Mouse (Mus musculus) hindbrain, embryonic 16.5 days (tissue): ENCODE measurements around the gene Gli3. TPM values are rescaled to one million over a fixed set of nuclear protein-coding genes. Genes with fewer than 3 reads are reported as not detected.

ENCODE experiments used
- ATAC-seq: fragments of 200-750 bp; cut with Nextera tagmentation; 2 replicates; pipeline ENCODE4 v1.8.0; 2017; ENCODE audit warnings: moderate TSS enrichment, moderate library complexity
- H3K27ac ChIP-seq: fragments of 300-500 bp; sonication (generic); 2 replicates; pipeline ENCODE4 v1.5.1; 2014; ENCODE audit warnings: low read depth, mild to moderate bottlenecking, control low read depth, low read length, moderate library complexity
- H3K27me3 ChIP-seq: fragments of 300-500 bp; sonication (generic); replicated peaks from 2 replicates; pipeline ENCODE4 v1.6.1; 2014; ENCODE audit warnings: low read length; ENCODE audit not compliant: control insufficient read depth, insufficient read depth
- H3K36me3 ChIP-seq: fragments of 300-500 bp; sonication (generic); 2 replicates; pipeline ENCODE4 v1.6.1; 2014; ENCODE audit warnings: mild to moderate bottlenecking, low read length, moderate library complexity, mixed read lengths; ENCODE audit not compliant: control insufficient read depth, insufficient read depth
- H3K4me1 ChIP-seq: fragments of 300-500 bp; sonication (generic); 2 replicates; pipeline ENCODE4 v1.6.1; 2014; ENCODE audit warnings: low read depth, low read length; ENCODE audit not compliant: control insufficient read depth, insufficient read depth
- H3K4me2 ChIP-seq: fragments of 300-500 bp; sonication (generic); 2 replicates; pipeline ENCODE4 v1.6.1; 2014; ENCODE audit warnings: mild to moderate bottlenecking, low read length, control low read depth, moderate library complexity
- H3K4me3 ChIP-seq: fragments of 300-500 bp; sonication (generic); 2 replicates; pipeline ENCODE4 v1.5.1; 2014; ENCODE audit warnings: mild to moderate bottlenecking, low read length, control low read depth, moderate library complexity
- H3K9ac ChIP-seq: fragments of 300-500 bp; sonication (generic); 2 replicates; pipeline ENCODE4 v1.6.1; 2014; ENCODE audit warnings: low read depth, mild to moderate bottlenecking, control low read depth, low read length, moderate library complexity
- H3K9me3 ChIP-seq: fragments of 300-500 bp; sonication (generic); 2 replicates; pipeline ENCODE4 v1.6.1; 2014; ENCODE audit warnings: mild to moderate bottlenecking, low read length, moderate library complexity; ENCODE audit not compliant: control insufficient read depth
- WGBS: fragments of 180-500 bp; shearing (Covaris S2); extraction: QIAGEN DNeasy Blood & Tissue Kit; methylation state at CpG from one replicate; pipeline ENCODE4 v1.1.7; 2014; 5-methylcytosine and 5-hydroxymethylcytosine counted together
- polyA plus RNA-seq: library from polyadenylated mRNA; unstranded; fragments of >200 nt; fragmentation: Nextera tagmentation; extraction: Ambion mirVana; gene quantifications from 2 replicates; pipeline ENCODE4 v1.2.1, GENCODE M21; 2015

Gene Gli3
- polyA plus RNA-seq, 1 experiment from 2014 or later = 2.9 TPM

GRCm38 (mm10) chr13:15461926-15462325 lies 1.1 kb upstream of the Gli3 start:
- H3K27me3 ChIP-seq = peaks cover 11% of the 10 kb centered on the region
- H3K36me3 ChIP-seq = no peaks in the 10 kb centered on the region
- no peaks in the 10 kb centered on the region for H3K9me3 ChIP-seq
- H3K27ac ChIP-seq = no peak overlapping the region
- no peak overlapping the region for H3K4me3 ChIP-seq
- no peak overlapping the region for H3K9ac ChIP-seq
- H3K4me2 ChIP-seq = peak overlapping the region; percentile 11
- no peak for ATAC-seq
- WGBS = 20% methylated on average over 7 of the region's 7 CpGs
- peaks cover 16% of the 10 kb centered on the region for H3K4me1 ChIP-seq

- no peaks in the 10 kb centered on the region for H3K36me3 ChIP-seq
- H3K4me1 ChIP-seq = peaks cover 16% of the 10 kb centered on the region
- H3K27ac ChIP-seq = peak overlapping the region; percentile 75
- 1% methylated on average over 48 of the region's 70 CpGs for WGBS
- H3K4me2 ChIP-seq = peak overlapping the region; percentile 97
- H3K9me3 ChIP-seq = no peaks in the 10 kb centered on the region
- H3K9ac ChIP-seq = peak overlapping the region; percentile 72
- ATAC-seq = peak; percentile 76
- H3K27me3 ChIP-seq = peaks cover 11% of the 10 kb centered on the region
- peak overlapping the region; percentile 69 for H3K4me3 ChIP-seq
These were observed 551 bp downstream of the Gli3 start for GRCm38 (mm10) chr13:15463492-15464080.

GRCm38 (mm10) chr13:15464081-15464526 lies 1.1 kb downstream of the Gli3 start:
- Histone ChIP-seq H3K27me3 (peaks cover 11% of the 10 kb centered on the region), H3K4me1 (peaks cover 16% of the 10 kb centered on the region), H3K27ac (peak overlapping the region; percentile 75), H3K9me3 (no peaks in the 10 kb centered on the region), H3K36me3 (no peaks in the 10 kb centered on the region), H3K4me2 (peak overlapping the region; percentile 97), H3K9ac (peak overlapping the region; percentile 72), H3K4me3 (peak overlapping the region; percentile 69)
- WGBS = under 1% methylated on average over 49 of the region's 51 CpGs
- ATAC-seq = peak; percentile 15

GRCm38 (mm10) chr13:15464741-15465250 lies 1.8 kb downstream of the Gli3 start:
- WGBS = under 1% methylated on average over 11 of the region's 11 CpGs
- Histone ChIP-seq H3K9me3 (no peaks in the 10 kb centered on the region), H3K27ac (no peak overlapping the region), H3K4me1 (peaks cover 16% of the 10 kb centered on the region), H3K27me3 (peaks cover 11% of the 10 kb centered on the region), H3K4me3 (peak overlapping the region; percentile 69), H3K4me2 (peak overlapping the region; percentile 97), H3K9ac (peak overlapping the region; percentile 72; the same call in 1 of the 2 replicates), H3K36me3 (no peaks in the 10 kb centered on the region)
- ATAC-seq = no peak

- Histone ChIP-seq H3K9ac (no peak overlapping the region), H3K4me3 (no peak overlapping the region)
These were observed 3.5 kb downstream of the Gli3 start for GRCm38 (mm10) chr13:15466496-15466895.

GRCm38 (mm10) chr13:15467409-15467808 lies 4.4 kb downstream of the Gli3 start:
- Histone ChIP-seq H3K4me2 (peak overlapping the region; percentile 11; the same call in 1 of the 2 replicates), H3K9ac (no peak overlapping the region), H3K4me3 (no peak overlapping the region), H3K4me1 (peaks cover 16% of the 10 kb centered on the region), H3K27ac (no peak overlapping the region), H3K9me3 (no peaks in the 10 kb centered on the region), H3K27me3 (peaks cover 11% of the 10 kb centered on the region), H3K36me3 (no peaks in the 10 kb centered on the region)
- ATAC-seq = no peak
- 28% methylated on average over 3 of the region's 3 CpGs for WGBS

More at GRCm38 (mm10) chr13:15466496-15466895, 3.5 kb downstream of the Gli3 start:
- H3K4me1 ChIP-seq = peaks cover 16% of the 10 kb centered on the region
- no peak for ATAC-seq
- WGBS = 28% methylated on average over 6 of the region's 6 CpGs
- peaks cover 11% of the 10 kb centered on the region for H3K27me3 ChIP-seq
- H3K4me2 ChIP-seq = no peak overlapping the region
- H3K27ac ChIP-seq = no peak overlapping the region
- H3K9me3 ChIP-seq = no peaks in the 10 kb centered on the region
- no peaks in the 10 kb centered on the region for H3K36me3 ChIP-seq

GRCm38 (mm10) chr13:15468421-15468820 lies 5.4 kb downstream of the Gli3 start:
- Histone ChIP-seq H3K27ac (no peak overlapping the region), H3K36me3 (no peaks in the 10 kb centered on the region), H3K4me3 (no peak overlapping the region), H3K9me3 (no peaks in the 10 kb centered on the region), H3K4me1 (peaks cover 14% of the 10 kb centered on the region), H3K27me3 (peaks cover 6% of the 10 kb centered on the region), H3K4me2 (no peak overlapping the region), H3K9ac (no peak overlapping the region)
- no peak for ATAC-seq
- WGBS = 38% methylated on average over 4 of the region's 4 CpGs

GRCm38 (mm10) chr13:15470056-15470455 lies 7.0 kb downstream of the Gli3 start:
- Histone ChIP-seq H3K27me3 (no peaks in the 10 kb centered on the region), H3K27ac (no peak overlapping the region), H3K4me2 (no peak overlapping the region), H3K4me1 (peaks cover 1% of the 10 kb centered on the region), H3K4me3 (no peak overlapping the region), H3K36me3 (no peaks in the 10 kb centered on the region), H3K9me3 (no peaks in the 10 kb centered on the region), H3K9ac (no peak overlapping the region)
- 58% methylated on average over 3 of the region's 3 CpGs for WGBS
- no peak for ATAC-seq

- Histone ChIP-seq H3K4me1 (no peaks in the 10 kb centered on the region), H3K36me3 (no peaks in the 10 kb centered on the region), H3K9ac (no peak overlapping the region), H3K4me3 (no peak overlapping the region), H3K4me2 (no peak overlapping the region), H3K27ac (no peak overlapping the region), H3K9me3 (no peaks in the 10 kb centered on the region), H3K27me3 (no peaks in the 10 kb centered on the region)
- no peak for ATAC-seq
- WGBS = 48% methylated on average over 3 of the region's 3 CpGs
These were observed 9.7 kb downstream of the Gli3 start for GRCm38 (mm10) chr13:15472712-15473111.
